Mouse (Mus musculus): ENCODE results near the gene Prr15l. TPM values are rescaled to one million over a fixed set of nuclear protein-coding genes. Genes with fewer than 3 reads are reported as not detected.

The Prr15l gene
- polyA plus RNA-seq, 1 experiment from 2014 or later: 0.97 TPM

Other genes starting within 250 kb of the Prr15l start
- 10.3 and 11.3 TPM in 2 replicates for gene Snx11, start 150.5 kb upstream of the Prr15l start, polyA plus RNA-seq (2014; fragmentation: Nextera tagmentation; extraction: Ambion mirVana)
- 172 and 179 TPM in 2 replicates for gene Cbx1, start 139.0 kb upstream of the Prr15l start, polyA plus RNA-seq (2014; fragmentation: Nextera tagmentation; extraction: Ambion mirVana)
- 30.1 and 33.7 TPM in 2 replicates for gene Nfe2l1, start 98.1 kb upstream of the Prr15l start, polyA plus RNA-seq (2014; fragmentation: Nextera tagmentation; extraction: Ambion mirVana)
- 53.8 and 56.8 TPM in 2 replicates for gene Copz2, start 78.2 kb upstream of the Prr15l start, polyA plus RNA-seq (2014; fragmentation: Nextera tagmentation; extraction: Ambion mirVana)
- 72.5 and 77.0 TPM in 2 replicates for gene Cdk5rap3, start 11.6 kb upstream of the Prr15l start, polyA plus RNA-seq (2014; fragmentation: Nextera tagmentation; extraction: Ambion mirVana)
- 25.5 and 27.5 TPM in 2 replicates for gene Pnpo, start 15.9 kb downstream of the Prr15l start, polyA plus RNA-seq (2014; fragmentation: Nextera tagmentation; extraction: Ambion mirVana)
- gene Sp2, start 54.9 kb downstream of the Prr15l start, polyA plus RNA-seq (2014; fragmentation: Nextera tagmentation; extraction: Ambion mirVana): 23.4 and 25.8 TPM in 2 replicates
- gene Sp6, start 85.3 kb downstream of the Prr15l start, polyA plus RNA-seq (2014; fragmentation: Nextera tagmentation; extraction: Ambion mirVana): 2.1 and 2.4 TPM in 2 replicates
- gene Scrn2, start 101.8 kb downstream of the Prr15l start, polyA plus RNA-seq (2014; fragmentation: Nextera tagmentation; extraction: Ambion mirVana): 31.9 and 34.4 TPM in 2 replicates
- 0.79 and 1.4 TPM in 2 replicates for gene Lrrc46, start 113.3 kb downstream of the Prr15l start, polyA plus RNA-seq (2014; fragmentation: Nextera tagmentation; extraction: Ambion mirVana)
- gene Mrpl10, start 113.5 kb downstream of the Prr15l start, polyA plus RNA-seq (2014; fragmentation: Nextera tagmentation; extraction: Ambion mirVana): 93.0 and 96.5 TPM in 2 replicates
- 5.8 and 6.3 TPM in 2 replicates for gene Osbpl7, start 122.5 kb downstream of the Prr15l start, polyA plus RNA-seq (2014; fragmentation: Nextera tagmentation; extraction: Ambion mirVana)
- gene Tbx21, start 187.2 kb downstream of the Prr15l start, polyA plus RNA-seq (2014; fragmentation: Nextera tagmentation; extraction: Ambion mirVana): not detected in 2 replicates
- gene Tbkbp1, start 223.4 kb downstream of the Prr15l start, polyA plus RNA-seq (2014; fragmentation: Nextera tagmentation; extraction: Ambion mirVana): 6.2 and 6.5 TPM in 2 replicates